Mouse (Mus musculus) testis, adult 10 weeks (tissue): Measurements from ENCODE around the gene Cited1. TPM values are rescaled to one million over a fixed set of nuclear protein-coding genes. Genes with fewer than 3 reads are reported as not detected.

ENCODE experiments used
- polyA plus RNA-seq: library from polyadenylated mRNA; stranded (reverse); fragments of 350-450 nt; fragmentation: Illumina TruSeq; extraction: RNeasy Lipid Tissue Mini Kit (QIAGEN cat#74804); gene quantifications from one replicate; pipeline ENCODE4 v1.2.3, GENCODE M21; 2014; ENCODE audit warnings: low read depth, low replicate concordance

Gene Cited1
- 1.6 TPM for polyA plus RNA-seq

DNA sequence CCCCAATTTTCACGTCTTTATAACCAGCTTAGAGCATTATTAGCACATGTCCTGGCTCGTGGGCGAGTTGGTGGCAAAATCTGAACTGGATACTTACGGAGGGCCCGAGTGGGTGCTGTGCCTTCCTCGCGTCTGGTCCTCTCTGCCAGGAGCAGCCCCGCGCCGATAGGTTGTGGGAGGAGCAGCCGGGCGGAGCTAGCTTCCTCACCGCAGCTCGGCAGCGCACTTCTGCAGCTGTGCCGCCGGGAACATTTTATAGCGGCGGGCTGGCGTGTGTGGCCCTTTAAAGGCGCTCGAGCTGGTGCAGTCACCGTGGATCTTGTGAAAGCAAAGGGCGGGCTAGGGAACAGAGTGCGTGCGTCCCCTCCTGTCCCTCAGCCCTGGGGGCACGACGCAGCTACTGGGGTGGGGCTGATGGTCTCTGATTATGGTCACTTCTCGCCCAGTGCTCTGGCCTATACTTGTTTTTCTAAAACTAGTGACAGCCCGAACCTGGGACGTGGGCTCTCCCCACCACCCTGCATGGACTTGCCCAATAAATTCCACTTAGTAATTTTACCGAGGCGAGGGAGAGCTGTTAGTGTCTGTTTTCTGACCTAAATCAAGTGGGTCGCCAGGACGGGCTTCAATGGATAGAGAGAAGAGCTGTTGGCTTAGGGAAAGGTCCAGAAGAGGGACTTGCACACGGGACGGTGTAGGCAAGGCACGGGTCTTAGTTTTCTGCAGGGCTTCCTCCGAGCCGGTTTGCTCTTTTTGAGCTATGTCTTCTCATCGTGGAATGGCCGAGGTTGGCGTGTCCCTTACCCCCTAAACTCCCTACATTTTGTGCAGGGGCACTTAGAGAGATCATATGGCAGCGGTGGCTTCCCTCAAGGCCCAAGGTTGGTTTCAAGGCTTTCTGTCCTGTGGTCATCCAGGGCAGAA is at the start of gene Cited1:
Cited1 (minus strand) TSS at position 245 of the 924 bp plus-strand sequence.

Other genes with a start within 250 kb of the Cited1 start
- gene Rtl5, start 180.9 kb downstream of the Cited1 start, polyA plus RNA-seq: 0.10 TPM
- gene Pin4, start 132.7 kb downstream of the Cited1 start, polyA plus RNA-seq: 49.4 TPM
- gene Ercc6l, start 95.1 kb downstream of the Cited1 start, polyA plus RNA-seq: 3.3 TPM
- 65.2 TPM for gene Rps4x, start 62.8 kb downstream of the Cited1 start, polyA plus RNA-seq